Mouse (Mus musculus): ENCODE data around the gene Zfp207. TPM values are rescaled to one million over a fixed set of nuclear protein-coding genes. Genes with fewer than 3 reads are reported as not detected.
"Not testable (repeated sequence)": the region's sequence is repeated elsewhere in the genome, so short reads cannot be mapped to it uniquely, and the experiment has no call there.

The Zfp207 gene
- polyA plus RNA-seq, 1 experiment from 2014 or later, result 187 TPM

DNA sequence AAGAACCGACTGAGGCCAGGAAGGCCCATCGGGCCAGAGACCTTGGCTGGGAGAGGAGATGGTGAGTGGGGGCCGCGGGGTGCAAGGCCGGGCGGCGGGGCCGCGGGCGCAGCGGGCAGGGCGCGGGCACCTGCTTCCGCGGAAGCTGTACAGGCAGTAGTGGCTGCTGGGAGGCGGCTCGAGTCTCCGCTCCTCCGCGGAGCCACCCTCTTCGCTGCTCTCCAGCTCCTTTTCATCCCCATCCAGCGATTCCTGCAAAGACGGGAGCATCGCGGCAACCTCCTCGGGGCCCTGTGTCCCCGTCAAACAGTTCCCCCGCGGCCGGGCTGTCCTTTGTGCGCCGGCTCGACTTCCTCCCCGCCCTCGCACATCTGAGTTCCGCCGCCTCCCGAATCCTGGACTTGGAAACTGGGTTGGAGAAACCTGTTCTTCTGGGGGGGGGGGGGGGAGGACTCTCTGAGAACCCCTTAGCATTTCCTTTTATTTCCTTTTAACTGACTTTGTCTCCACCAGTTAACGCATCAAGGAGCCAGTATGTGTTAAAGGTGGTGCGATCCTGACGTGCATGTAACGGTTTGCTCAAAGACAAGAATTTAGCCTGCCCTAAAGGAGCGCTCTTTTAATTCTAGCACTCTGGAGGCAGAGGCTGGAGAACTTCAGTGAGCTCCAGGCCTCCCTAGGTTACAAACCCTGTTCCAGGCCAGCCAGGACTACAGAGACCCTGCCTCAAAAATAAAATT lies 5.2 kb upstream of the Zfp207 start, which contains the start of gene 5730455P16Rik:
Gene 5730455P16Rik (minus strand): TSS at position 323 of the 740 bp plus-strand sequence.
- Histone ChIP-seq H3K36me3 (ENCODE audit: control insufficient read depth, insufficient read depth, low read length) (no peaks in the 10 kb centered on the region), H3K9me3 (replicated peaks; ENCODE audit: control insufficient read depth, low read length) (no peaks in the 10 kb centered on the region), H3K4me3 (replicated peaks; ENCODE audit: low read length) (peak within 1 kb of the TSS; percentile 83), H3K27me3 (ENCODE audit: control insufficient read depth, insufficient read depth, low read length) (no peaks in the 10 kb centered on the region), H3K27ac (ENCODE audit: low read length) (peak within 1 kb of the TSS; percentile 69), H3K4me1 (ENCODE audit: control insufficient read depth, insufficient read depth, low read length) (no peaks in the 10 kb centered on the region), H3K9ac (ENCODE audit: low read length) (peak within 1 kb of the TSS; percentile 93), H3K4me2 (ENCODE audit: low read depth, low read length) (peak within 1 kb of the TSS; percentile 65)
- 2% methylated on average over 42 of the region's 43 CpGs for WGBS
- ATAC-seq (ENCODE audit: insufficient read depth, low FRiP score), result peak; percentile 85

DNA sequence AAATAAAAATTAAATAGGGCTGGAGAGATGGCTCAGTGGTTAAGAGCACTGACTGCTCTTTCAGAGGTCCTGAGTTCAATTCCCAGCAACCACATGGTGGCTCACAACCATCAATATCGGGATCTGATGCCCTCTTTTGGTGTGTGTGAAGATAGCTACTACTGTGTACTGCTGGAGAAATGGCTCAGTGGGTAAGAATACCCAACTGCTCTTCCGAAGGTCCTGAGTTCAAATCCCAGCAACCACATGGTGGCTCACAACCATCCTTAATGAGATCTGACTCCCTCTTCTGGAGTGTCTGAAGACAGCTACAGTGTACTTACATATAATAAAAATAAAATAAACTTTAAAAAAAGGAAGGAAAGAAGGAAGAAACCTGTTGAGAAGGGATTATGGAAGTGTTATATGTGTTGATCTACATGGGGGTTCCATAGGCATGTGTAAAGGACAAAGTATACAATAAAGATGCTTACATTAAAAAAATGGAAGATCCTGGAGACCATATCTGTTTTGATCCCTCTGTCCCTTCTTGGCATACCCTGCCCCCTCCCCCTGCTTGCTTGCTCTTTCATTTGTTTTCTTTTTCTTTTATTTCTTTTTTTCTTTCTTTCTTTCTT lies 4.5 kb upstream of the Zfp207 start:
- H3K9ac ChIP-seq (ENCODE audit: low read length), result peak overlapping the region; percentile 93

DNA sequence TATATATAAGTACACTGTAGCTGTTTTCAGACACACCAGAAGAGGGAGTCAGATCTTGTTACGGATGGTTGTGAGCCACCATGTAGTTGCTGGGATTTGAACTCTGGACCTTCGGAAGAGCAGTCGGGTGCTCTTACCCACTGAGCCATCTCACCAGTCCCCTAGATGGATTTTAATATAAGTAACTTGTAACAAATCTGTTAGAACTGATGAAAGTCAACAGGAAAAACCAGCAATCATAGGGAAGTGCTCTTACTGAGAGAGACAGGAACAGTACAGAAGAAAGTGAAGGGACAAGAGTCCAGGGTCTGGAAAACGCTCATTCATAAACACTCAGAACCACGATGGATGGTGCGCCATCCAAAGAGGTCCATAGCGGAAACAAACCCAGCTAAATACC lies 3.9 kb upstream of the Zfp207 start:
- not testable (repeated sequence) for H3K27ac ChIP-seq (ENCODE audit: low read length)

More for the DNA sequence above, 4.5 kb upstream of the Zfp207 start:
- 66% methylated on average over 2 of the region's 2 CpGs for WGBS
- Histone ChIP-seq H3K4me2 (ENCODE audit: low read depth, low read length) (peak overlapping the region; percentile 65), H3K4me3 (replicated peaks; ENCODE audit: low read length) (peak overlapping the region; percentile 83)
- not testable (repeated sequence) for ATAC-seq (ENCODE audit: insufficient read depth, low FRiP score); H3K36me3 ChIP-seq (ENCODE audit: control insufficient read depth, insufficient read depth, low read length); H3K9me3 ChIP-seq (replicated peaks; ENCODE audit: control insufficient read depth, low read length); H3K27ac ChIP-seq (ENCODE audit: low read length); H3K4me1 ChIP-seq (ENCODE audit: control insufficient read depth, insufficient read depth, low read length); H3K27me3 ChIP-seq (ENCODE audit: control insufficient read depth, insufficient read depth, low read length)

DNA sequence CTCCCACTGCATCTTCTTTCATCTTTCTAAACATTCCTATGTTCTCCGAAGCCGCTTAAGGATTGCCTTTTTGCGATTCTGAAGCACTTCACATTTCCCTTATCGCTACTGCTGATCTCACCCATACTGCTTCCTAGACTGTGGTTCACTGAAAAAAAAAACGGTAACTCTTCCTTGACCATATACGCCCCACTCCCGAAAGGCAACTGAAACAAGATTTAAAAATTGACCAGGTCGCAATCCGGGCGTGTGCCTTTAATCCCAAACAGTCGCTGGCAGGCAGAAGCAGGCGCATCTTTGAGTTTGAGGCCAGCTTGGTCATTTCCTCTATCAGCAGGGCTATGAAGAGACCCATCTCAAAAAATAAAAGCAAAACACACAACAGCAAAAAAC lies 457 bp upstream of the Zfp207 start:
- peaks cover 7% of the 10 kb centered on the region; the same call in 1 of the 2 replicates for H3K36me3 ChIP-seq (ENCODE audit: control insufficient read depth, insufficient read depth, low read length)
- no peaks in the 10 kb centered on the region for H3K27me3 ChIP-seq (ENCODE audit: control insufficient read depth, insufficient read depth, low read length)
- peak overlapping the region; percentile 95 for H3K27ac ChIP-seq (ENCODE audit: low read length)
- H3K4me2 ChIP-seq (ENCODE audit: low read depth, low read length), result peak overlapping the region; percentile 70
- peak overlapping the region; percentile 99 for H3K9ac ChIP-seq (ENCODE audit: low read length)
- peak overlapping the region; percentile 93 for H3K4me3 ChIP-seq (replicated peaks; ENCODE audit: low read length)
- WGBS, result 3% methylated on average over 12 of the region's 12 CpGs
- no peaks in the 10 kb centered on the region for H3K9me3 ChIP-seq (replicated peaks; ENCODE audit: control insufficient read depth, low read length)
- H3K4me1 ChIP-seq (ENCODE audit: control insufficient read depth, insufficient read depth, low read length), result peaks cover 11% of the 10 kb centered on the region
- no peak for ATAC-seq (ENCODE audit: insufficient read depth, low FRiP score)

More for the DNA sequence above, 3.9 kb upstream of the Zfp207 start:
- H3K36me3 ChIP-seq (ENCODE audit: control insufficient read depth, insufficient read depth, low read length); H3K4me2 ChIP-seq (ENCODE audit: low read depth, low read length); H3K4me1 ChIP-seq (ENCODE audit: control insufficient read depth, insufficient read depth, low read length); H3K9ac ChIP-seq (ENCODE audit: low read length); H3K9me3 ChIP-seq (replicated peaks; ENCODE audit: control insufficient read depth, low read length); H3K4me3 ChIP-seq (replicated peaks; ENCODE audit: low read length); H3K27me3 ChIP-seq (ENCODE audit: control insufficient read depth, insufficient read depth, low read length); ATAC-seq (ENCODE audit: insufficient read depth, low FRiP score): not testable (repeated sequence)
- WGBS, result 87% methylated on average over 7 of the region's 7 CpGs

DNA sequence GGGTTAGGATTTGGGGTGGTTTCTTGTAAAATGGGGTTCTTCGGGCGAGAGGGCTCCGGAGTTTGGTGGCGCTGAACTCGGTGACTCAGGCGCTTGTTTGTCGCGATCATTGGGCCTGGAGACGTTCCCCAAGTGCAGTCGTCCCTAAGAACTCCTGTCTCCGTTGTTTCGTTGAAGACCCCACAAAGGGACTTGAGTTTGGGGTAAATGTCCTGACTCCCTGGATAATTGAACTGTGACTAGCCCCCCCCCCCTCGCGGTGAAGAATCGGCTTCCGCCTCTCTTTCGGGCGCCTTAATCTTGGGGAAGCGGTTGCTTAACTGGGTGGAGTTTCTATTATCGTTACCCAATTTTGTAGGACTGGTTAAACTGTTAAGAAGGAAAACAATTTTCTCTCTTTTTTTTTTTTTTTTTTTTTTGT lies 557 bp downstream of the Zfp207 start:
- Histone ChIP-seq H3K4me2 (ENCODE audit: low read depth, low read length) (no peak overlapping the region), H3K36me3 (ENCODE audit: control insufficient read depth, insufficient read depth, low read length) (peaks cover 10% of the 10 kb centered on the region; the same call in 1 of the 2 replicates), H3K4me3 (replicated peaks; ENCODE audit: low read length) (peak overlapping the region; percentile 93), H3K27me3 (ENCODE audit: control insufficient read depth, insufficient read depth, low read length) (no peaks in the 10 kb centered on the region), H3K4me1 (ENCODE audit: control insufficient read depth, insufficient read depth, low read length) (peaks cover 11% of the 10 kb centered on the region), H3K9me3 (replicated peaks; ENCODE audit: control insufficient read depth, low read length) (no peaks in the 10 kb centered on the region), H3K27ac (ENCODE audit: low read length) (peak overlapping the region; percentile 95), H3K9ac (ENCODE audit: low read length) (peak overlapping the region; percentile 99)
- peak; percentile 15; the same call in 1 of the 2 replicates for ATAC-seq (ENCODE audit: insufficient read depth, low FRiP score)
- 0% methylated on average over 20 of the region's 20 CpGs for WGBS

DNA sequence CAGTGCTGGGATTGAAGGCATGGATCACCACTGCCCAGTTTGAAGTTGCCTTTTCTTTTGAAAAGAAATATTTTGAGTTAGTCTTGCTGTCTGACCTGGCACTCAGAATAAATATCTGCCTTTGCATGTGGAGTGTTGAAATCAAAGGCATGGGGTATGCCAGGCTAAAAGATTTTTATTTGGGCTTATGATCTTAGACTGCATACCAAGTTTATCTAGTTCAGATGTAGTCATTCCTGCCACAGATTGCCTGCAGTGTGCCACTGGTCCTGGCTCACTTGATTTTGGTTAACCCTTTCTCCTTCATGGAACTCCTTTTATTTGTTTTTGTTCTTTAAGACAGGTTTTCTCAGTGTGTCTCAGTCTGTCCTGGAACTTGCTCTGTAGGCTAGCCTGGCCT lies 1.4 kb downstream of the Zfp207 start:
- ATAC-seq (ENCODE audit: insufficient read depth, low FRiP score), result no peak
- Histone ChIP-seq H3K9me3 (replicated peaks; ENCODE audit: control insufficient read depth, low read length) (no peaks in the 10 kb centered on the region), H3K4me3 (replicated peaks; ENCODE audit: low read length) (peak overlapping the region; percentile 93), H3K4me2 (ENCODE audit: low read depth, low read length) (peak overlapping the region; percentile 80), H3K27me3 (ENCODE audit: control insufficient read depth, insufficient read depth, low read length) (no peaks in the 10 kb centered on the region), H3K27ac (ENCODE audit: low read length) (no peak overlapping the region), H3K4me1 (ENCODE audit: control insufficient read depth, insufficient read depth, low read length) (peaks cover 11% of the 10 kb centered on the region), H3K9ac (ENCODE audit: low read length) (peak overlapping the region; percentile 65), H3K36me3 (ENCODE audit: control insufficient read depth, insufficient read depth, low read length) (peaks cover 16% of the 10 kb centered on the region)

DNA sequence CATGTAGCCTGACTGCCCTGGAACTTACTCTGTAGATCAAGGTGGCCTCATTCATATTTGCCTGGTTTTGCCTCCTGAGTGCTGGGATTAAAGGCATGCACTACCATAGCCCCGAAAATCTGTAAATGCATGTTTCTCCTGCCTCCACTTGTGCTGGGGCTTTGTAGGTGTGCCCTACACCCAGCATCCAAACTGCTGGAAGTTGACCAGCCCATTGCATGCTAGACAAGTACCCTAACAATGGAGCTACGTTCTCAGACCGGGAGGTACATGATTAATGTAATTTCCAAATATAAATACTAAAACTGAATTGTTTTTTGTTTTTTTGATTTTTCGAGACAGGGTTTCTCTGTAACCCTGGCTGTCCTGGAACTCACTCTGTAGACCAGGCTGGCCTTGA lies 2.0 kb downstream of the Zfp207 start:
- H3K4me1 ChIP-seq (ENCODE audit: control insufficient read depth, insufficient read depth, low read length), result peaks cover 11% of the 10 kb centered on the region
- H3K36me3 ChIP-seq (ENCODE audit: control insufficient read depth, insufficient read depth, low read length), result peaks cover 16% of the 10 kb centered on the region
- no peak for ATAC-seq (ENCODE audit: insufficient read depth, low FRiP score)
- 29% methylated on average over 4 of the region's 4 CpGs for WGBS
- no peaks in the 10 kb centered on the region for H3K9me3 ChIP-seq (replicated peaks; ENCODE audit: control insufficient read depth, low read length)
- no peaks in the 10 kb centered on the region for H3K27me3 ChIP-seq (ENCODE audit: control insufficient read depth, insufficient read depth, low read length)
- H3K4me3 ChIP-seq (replicated peaks; ENCODE audit: low read length), result peak overlapping the region; percentile 93
- H3K9ac ChIP-seq (ENCODE audit: low read length), result peak overlapping the region; percentile 65
- peak overlapping the region; percentile 80 for H3K4me2 ChIP-seq (ENCODE audit: low read depth, low read length)
- H3K27ac ChIP-seq (ENCODE audit: low read length), result no peak overlapping the region

DNA sequence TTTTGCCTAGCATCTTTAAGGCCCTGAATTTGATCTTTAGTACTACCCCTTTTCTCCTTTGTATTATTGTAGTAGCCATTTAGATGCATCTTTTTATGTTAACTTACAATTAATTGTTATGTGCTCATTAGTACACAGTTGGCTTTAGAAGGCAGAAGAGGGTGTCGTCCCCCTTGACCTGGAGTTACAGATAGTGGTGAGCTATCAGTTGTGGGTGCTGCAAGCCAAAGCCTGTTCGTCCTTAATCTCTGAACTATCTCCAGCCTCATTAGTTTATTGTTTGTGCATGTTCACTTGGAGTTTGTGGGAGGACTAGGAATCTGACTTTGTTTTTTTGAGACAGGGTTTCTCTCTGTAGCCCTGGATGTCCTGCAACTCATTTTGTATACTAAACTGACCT lies 3.7 kb downstream of the Zfp207 start:
- no peak for ATAC-seq (ENCODE audit: insufficient read depth, low FRiP score)
- H3K27ac ChIP-seq (ENCODE audit: low read length), result no peak overlapping the region
- no peaks in the 10 kb centered on the region for H3K27me3 ChIP-seq (ENCODE audit: control insufficient read depth, insufficient read depth, low read length)
- 59% methylated on average over 2 of the region's 2 CpGs for WGBS
- H3K9me3 ChIP-seq (replicated peaks; ENCODE audit: control insufficient read depth, low read length), result no peaks in the 10 kb centered on the region
- H3K4me1 ChIP-seq (ENCODE audit: control insufficient read depth, insufficient read depth, low read length), result peaks cover 11% of the 10 kb centered on the region
- H3K36me3 ChIP-seq (ENCODE audit: control insufficient read depth, insufficient read depth, low read length), result peaks cover 19% of the 10 kb centered on the region
- no peak overlapping the region for H3K4me3 ChIP-seq (replicated peaks; ENCODE audit: low read length)
- H3K9ac ChIP-seq (ENCODE audit: low read length), result no peak overlapping the region
- H3K4me2 ChIP-seq (ENCODE audit: low read depth, low read length), result no peak overlapping the region

DNA sequence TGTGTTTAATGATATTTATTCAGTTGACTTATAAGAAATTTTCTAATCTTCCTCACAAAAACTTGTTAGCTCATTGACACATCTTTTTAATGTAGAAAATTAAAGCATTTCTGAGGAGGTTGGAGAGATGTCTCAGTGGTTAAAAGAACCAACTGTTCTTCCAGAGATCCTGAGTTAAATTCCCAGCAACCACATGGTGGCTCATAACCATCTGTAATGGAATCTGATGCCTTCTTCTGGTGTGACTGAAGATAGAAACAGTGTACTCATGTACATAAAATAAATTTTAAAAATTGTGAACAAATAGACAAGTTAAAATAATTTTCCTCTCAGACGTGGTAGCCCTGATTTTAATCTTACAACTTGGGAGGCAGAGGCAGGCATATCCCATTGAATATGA lies 6.8 kb downstream of the Zfp207 start:
- peaks cover 27% of the 10 kb centered on the region for H3K36me3 ChIP-seq (ENCODE audit: control insufficient read depth, insufficient read depth, low read length)
- no peak for ATAC-seq (ENCODE audit: insufficient read depth, low FRiP score)
- H3K27ac ChIP-seq (ENCODE audit: low read length), result no peak overlapping the region
- no peak overlapping the region for H3K4me3 ChIP-seq (replicated peaks; ENCODE audit: low read length)
- WGBS, result 80% methylated on average over 1 of the region's 1 CpGs
- H3K9me3 ChIP-seq (replicated peaks; ENCODE audit: control insufficient read depth, low read length), result no peaks in the 10 kb centered on the region
- peaks cover 10% of the 10 kb centered on the region for H3K4me1 ChIP-seq (ENCODE audit: control insufficient read depth, insufficient read depth, low read length)
- H3K27me3 ChIP-seq (ENCODE audit: control insufficient read depth, insufficient read depth, low read length), result no peaks in the 10 kb centered on the region
- H3K4me2 ChIP-seq (ENCODE audit: low read depth, low read length), result no peak overlapping the region
- H3K9ac ChIP-seq (ENCODE audit: low read length), result no peak overlapping the region

All from stomach, embryonic 16.5 days (tissue).